Mouse (Mus musculus) liver, adult 2 months (tissue): ENCODE results near the gene Tent5c. TPM values are rescaled to one million over a fixed set of nuclear protein-coding genes. Genes with fewer than 3 reads are reported as not detected.
"Not testable (repeated sequence)": the region's sequence is repeated elsewhere in the genome, so short reads cannot be mapped to it uniquely, and the experiment has no call there.

Experiments used
- DNase-seq: peaks from one replicate; pipeline ENCODE4 v3.0.0-alpha.2; 2011; ENCODE audit warnings: low read depth, low spot score; ENCODE audit errors: extremely low read depth
- H3K27ac ChIP-seq: fragments of 200-500 bp; replicated peaks from 2 replicates; pipeline ENCODE4 v1.5.1; 2012; ENCODE audit warnings: low read depth, mild to moderate bottlenecking, control low read depth, inconsistent platforms, low read length; ENCODE audit not compliant: insufficient read depth
- H3K27me3 ChIP-seq: fragments of 200-500 bp; 2 replicates; pipeline ENCODE4 v1.6.1; 2012; ENCODE audit warnings: mild to moderate bottlenecking, moderate library complexity, low read length, inconsistent platforms; ENCODE audit not compliant: control insufficient read depth, insufficient read depth
- H3K36me3 ChIP-seq: fragments of 200-500 bp; 2 replicates; pipeline ENCODE4 v1.6.1; 2012; ENCODE audit warnings: low read length, inconsistent platforms; ENCODE audit not compliant: control insufficient read depth, insufficient read depth
- H3K4me1 ChIP-seq: fragments of 200-500 bp; 2 replicates; pipeline ENCODE4 v1.6.1; 2011; ENCODE audit warnings: low read length; ENCODE audit not compliant: control insufficient read depth, insufficient read depth
- H3K4me3 ChIP-seq: fragments of 200-500 bp; 2 replicates; pipeline ENCODE4 v1.5.1; 2011; ENCODE audit warnings: low read depth, mild to moderate bottlenecking, control low read depth, low read length, moderate library complexity; ENCODE audit not compliant: insufficient read depth
- H3K79me2 ChIP-seq: fragments of 200-500 bp; 2 replicates; pipeline ENCODE4 v1.6.1; 2012; ENCODE audit warnings: inconsistent platforms, mild to moderate bottlenecking, low read length, moderate library complexity; ENCODE audit not compliant: control insufficient read depth, insufficient read depth
- H3K9ac ChIP-seq: fragments of 200-500 bp; 2 replicates; pipeline ENCODE4 v1.6.1; 2012; ENCODE audit warnings: low read depth, mild to moderate bottlenecking, control low read depth, inconsistent platforms, low read length
- CTCF ChIP-seq: fragments of 200-500 bp; IDR thresholded peaks from 2 replicates; pipeline ENCODE4 v1.5.1; 2011; ENCODE audit warnings: low read depth, low read length, control low read depth
- POLR2A ChIP-seq: fragments of 200-500 bp; IDR thresholded peaks from 2 replicates; pipeline ENCODE4 v1.6.1; 2011; ENCODE audit warnings: low read length, control low read depth; ENCODE audit not compliant: insufficient read depth; ENCODE audit errors: extremely low read depth
- WGBS: fragments of 180-500 bp; shearing (Covaris S2); methylation state at CpG from one replicate; pipeline ENCODE4 v1.1.7; 2018; 5-methylcytosine and 5-hydroxymethylcytosine counted together
- polyA plus RNA-seq: library from polyadenylated mRNA; depleted of rRNA; stranded (reverse); fragments of >200 nt; gene quantifications from 2 replicates; pipeline ENCODE4 v1.2.3, GENCODE M21; 2012
- total RNA-seq: library from RNA; depleted of rRNA; stranded (reverse); fragments of >200 nt; gene quantifications from 2 replicates; pipeline ENCODE4 v1.2.3, GENCODE M21; 2014

Tent5c gene
- total and polyA plus RNA-seq, 2 experiments: 3.1 to 6.7 TPM

DNA sequence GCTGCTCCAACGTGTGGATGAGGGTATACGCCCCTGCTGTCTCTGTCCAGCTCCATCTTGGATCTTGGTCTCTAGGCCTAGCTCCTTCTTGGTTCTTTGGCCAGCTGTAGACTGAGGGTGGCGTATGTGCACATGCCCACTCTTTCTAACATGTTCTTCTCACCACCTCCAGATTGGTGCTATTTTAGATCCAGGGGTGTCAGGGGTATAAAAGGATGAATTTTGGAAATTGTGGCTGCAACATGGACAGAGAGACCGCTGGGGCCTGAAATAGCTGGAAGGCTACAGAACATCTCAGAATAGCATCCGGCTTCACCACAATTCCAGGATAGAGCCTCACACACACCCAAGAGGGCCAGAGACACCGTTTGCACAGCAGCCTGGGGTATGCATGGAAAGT lies 67.8 kb downstream of the Tent5c start:
- H3K27me3 ChIP-seq: no peaks in the 10 kb centered on the region
- no peak overlapping the region for H3K9ac ChIP-seq
- H3K27ac ChIP-seq: no peak overlapping the region
- no peak for TF ChIP-seq CTCF
- TF ChIP-seq POLR2A: no peak
- no peaks in the 10 kb centered on the region for H3K4me1 ChIP-seq
- no peak overlapping the region for H3K4me3 ChIP-seq
- no peak for DNase-seq
- WGBS: 77% methylated on average over 6 of the region's 6 CpGs
- H3K79me2 ChIP-seq: no peaks in the 10 kb centered on the region
- no peaks in the 10 kb centered on the region for H3K36me3 ChIP-seq

- Histone ChIP-seq H3K4me3 (no peak overlapping the region), H3K36me3 (no peaks in the 10 kb centered on the region), H3K4me1 (no peaks in the 10 kb centered on the region), H3K9ac (no peak overlapping the region), H3K27me3 (no peaks in the 10 kb centered on the region), H3K27ac (no peak overlapping the region), H3K79me2 (no peaks in the 10 kb centered on the region)
- TF ChIP-seq CTCF (no peak), POLR2A (no peak)
- WGBS: 62% methylated on average over 5 of the region's 5 CpGs
- DNase-seq: no peak
Observed at GRCm38 (mm10) chr3:100420691-100421056, 68.5 kb downstream of the Tent5c start.

DNA sequence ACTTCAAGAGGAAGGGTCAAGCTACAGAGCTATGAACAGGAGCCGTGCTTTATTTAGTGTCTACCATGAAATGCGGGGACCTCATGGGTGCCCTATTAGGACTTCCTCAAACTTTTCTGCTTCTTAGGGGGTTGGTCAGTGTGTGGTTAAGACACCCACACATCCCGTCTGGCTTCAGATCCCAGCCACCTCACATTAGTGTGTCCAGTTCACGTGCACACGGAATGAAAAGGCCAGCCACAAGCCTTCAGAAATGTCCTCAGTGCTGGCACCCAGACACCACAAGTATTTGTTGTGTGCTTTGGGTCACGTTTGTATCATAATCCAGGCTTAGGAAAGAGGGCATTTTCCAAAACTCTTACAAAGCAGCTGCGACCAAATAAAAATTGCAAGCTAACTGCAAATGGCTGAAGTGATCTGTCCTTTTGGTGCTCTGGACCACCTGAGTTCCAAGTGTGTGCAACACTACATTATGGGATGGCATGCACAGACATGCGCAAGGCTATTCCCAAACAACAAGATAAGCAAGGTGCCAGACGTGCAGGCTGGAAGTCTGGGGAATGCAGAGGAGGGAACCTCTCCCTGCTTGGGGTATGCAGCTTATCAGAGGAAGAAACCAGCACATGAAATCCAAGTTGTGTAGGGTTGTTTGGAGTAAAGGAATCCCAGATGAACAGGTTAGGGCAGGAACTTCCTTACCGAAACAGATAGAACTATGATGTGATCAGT lies 69.0 kb downstream of the Tent5c start:
- Histone ChIP-seq H3K4me1 (no peaks in the 10 kb centered on the region), H3K27ac (no peak overlapping the region), H3K36me3 (no peaks in the 10 kb centered on the region), H3K4me3 (no peak overlapping the region), H3K79me2 (no peaks in the 10 kb centered on the region), H3K9ac (no peak overlapping the region), H3K27me3 (no peaks in the 10 kb centered on the region)
- WGBS: 78% methylated on average over 10 of the region's 10 CpGs
- no peak for DNase-seq
- TF ChIP-seq CTCF: no peak
- TF ChIP-seq POLR2A: no peak

DNA sequence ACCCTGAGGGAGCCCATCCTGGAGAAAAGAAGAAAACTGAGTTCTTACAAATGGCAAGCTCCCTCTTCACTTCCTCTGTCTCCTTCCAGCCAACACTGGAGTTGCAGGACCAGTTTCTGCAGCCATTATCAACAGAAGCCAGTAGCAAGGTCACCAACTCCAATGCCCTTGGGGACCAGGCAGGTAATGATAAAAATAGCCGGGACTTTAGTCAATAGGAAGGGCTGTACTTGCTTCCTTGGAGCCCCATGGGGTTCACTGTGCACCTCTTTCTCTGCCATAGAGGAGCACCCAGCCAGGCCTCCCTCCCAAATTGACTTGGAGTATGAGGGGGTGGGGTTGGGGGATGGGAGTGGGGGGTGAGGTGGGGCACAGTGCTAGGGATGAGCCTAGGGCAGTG lies 70.7 kb downstream of the Tent5c start:
- H3K36me3 ChIP-seq: no peaks in the 10 kb centered on the region
- TF ChIP-seq CTCF (no peak), POLR2A (no peak)
- no peak for DNase-seq
- H3K9ac ChIP-seq: no peak overlapping the region
- no peaks in the 10 kb centered on the region for H3K4me1 ChIP-seq
- H3K4me3 ChIP-seq: no peak overlapping the region
- no peak overlapping the region for H3K27ac ChIP-seq
- H3K27me3 ChIP-seq: no peaks in the 10 kb centered on the region
- no peaks in the 10 kb centered on the region for H3K79me2 ChIP-seq
- 15% methylated on average over 1 of the region's 1 CpGs for WGBS

DNA sequence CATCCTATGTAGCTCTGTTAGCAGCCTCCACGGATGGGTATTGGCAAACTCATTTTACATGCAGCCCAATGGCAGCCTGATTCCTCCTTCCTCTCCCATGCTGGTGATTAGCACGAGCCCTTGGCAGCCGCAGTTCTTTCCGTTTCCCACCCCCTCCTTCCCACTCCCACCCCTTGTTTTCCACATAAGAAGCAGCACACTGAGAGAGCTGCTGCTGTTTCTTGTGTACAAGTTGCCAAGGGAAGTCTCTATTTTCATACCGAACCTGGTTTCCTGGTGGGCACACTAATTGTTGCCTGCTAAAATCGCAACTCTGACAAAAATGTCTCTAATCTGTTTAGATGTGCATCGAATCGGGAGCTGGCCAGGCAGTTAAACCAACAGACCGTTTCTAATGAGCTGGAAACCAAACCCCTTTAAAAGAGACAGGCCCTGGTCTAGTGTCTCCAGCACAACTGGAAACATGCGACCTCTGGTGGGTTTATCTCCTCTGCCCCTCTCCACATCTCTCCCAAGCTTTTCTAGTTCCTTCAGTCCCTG lies 71.3 kb downstream of the Tent5c start:
- DNase-seq: no peak
- 42% methylated on average over 10 of the region's 10 CpGs for WGBS

GRCm38 (mm10) chr3:100415671-100416070 lies 73.5 kb downstream of the Tent5c start:
- no peak overlapping the region for H3K9ac ChIP-seq
- WGBS: 72% methylated on average over 5 of the region's 5 CpGs

More for the DNA sequence above, 71.3 kb downstream of the Tent5c start:
- H3K27ac ChIP-seq: no peak overlapping the region
- H3K36me3 ChIP-seq: no peaks in the 10 kb centered on the region
- TF ChIP-seq CTCF (no peak), POLR2A (no peak)
- H3K4me3 ChIP-seq: no peak overlapping the region
- H3K27me3 ChIP-seq: no peaks in the 10 kb centered on the region
- no peak overlapping the region for H3K9ac ChIP-seq
- H3K4me1 ChIP-seq: no peaks in the 10 kb centered on the region
- H3K79me2 ChIP-seq: no peaks in the 10 kb centered on the region

DNA sequence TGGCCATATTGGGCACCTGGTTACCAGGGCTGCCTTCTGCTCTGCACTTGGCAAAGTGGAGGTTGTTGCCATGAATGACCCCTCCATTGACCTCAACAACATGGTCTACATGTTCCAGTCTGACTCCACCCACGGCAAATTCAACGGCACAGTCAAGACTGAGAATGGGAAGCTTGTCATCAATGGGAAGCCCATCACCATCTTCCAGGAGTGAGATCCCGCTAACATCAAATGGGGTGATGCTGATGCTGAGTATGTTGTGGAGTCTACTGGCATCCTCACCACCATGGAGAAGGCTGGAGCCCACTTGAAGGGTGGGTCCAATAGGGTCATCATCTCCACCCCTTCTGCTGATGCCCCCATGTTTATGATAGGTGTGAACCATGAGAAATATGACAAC lies 75.5 kb downstream of the Tent5c start:
- H3K27ac ChIP-seq, H3K4me1 ChIP-seq, H3K36me3 ChIP-seq, H3K27me3 ChIP-seq, DNase-seq, H3K79me2 ChIP-seq, H3K4me3 ChIP-seq, H3K9ac ChIP-seq: not testable (repeated sequence)
- WGBS: 91% methylated on average over 3 of the region's 3 CpGs

More at GRCm38 (mm10) chr3:100415671-100416070, 73.5 kb downstream of the Tent5c start:
- H3K79me2 ChIP-seq: no peaks in the 10 kb centered on the region
- TF ChIP-seq CTCF: no peak
- no peak for TF ChIP-seq POLR2A
- no peak for DNase-seq
- no peaks in the 10 kb centered on the region for H3K27me3 ChIP-seq
- no peaks in the 10 kb centered on the region for H3K36me3 ChIP-seq
- H3K4me1 ChIP-seq: no peaks in the 10 kb centered on the region
- H3K4me3 ChIP-seq: no peak overlapping the region
- no peak overlapping the region for H3K27ac ChIP-seq
